8 mouse cellular contexts compared by ENCODE assay signal in genomic region chr16:55950946-55951678, GRCm38 (mm10). TPM values are rescaled to one million over a fixed set of nuclear protein-coding genes. Genes with fewer than 3 reads are reported as not detected.
DNase-seq lines count a peak whose midpoint lies in the region; ATAC-seq lines count a peak whose summit lies in the region.

No protein-coding gene starts in this region.

- intact Hi-C loops in left cerebral cortex, postnatal 4 days (cut with DNase I): no loop called here

- WGBS in intestine, embryonic 14.5 days: 39% methylated on average over 19 of the region's 19 CpGs
- 48% methylated on average over 19 of the region's 19 CpGs for WGBS in midbrain, embryonic 10.5 days

- no peaks in the 10 kb centered on the region for H3K27me3 ChIP-seq in intestine, embryonic 14.5 days (replicated peaks; ENCODE audit: control insufficient read depth, insufficient read depth, low read length)
- H3K27me3 ChIP-seq in midbrain, embryonic 10.5 days (ENCODE audit: low read depth, poor library complexity, severe bottlenecking): no peaks in the 10 kb centered on the region

- no peaks in the 10 kb centered on the region for H3K4me1 ChIP-seq in intestine, embryonic 14.5 days (replicated peaks; ENCODE audit: control insufficient read depth, insufficient read depth, low read length)
- H3K4me1 ChIP-seq in midbrain, embryonic 10.5 days: no peaks in the 10 kb centered on the region

- H3K27ac ChIP-seq in intestine, embryonic 14.5 days (ENCODE audit: low read depth): no peak overlapping the region
- H3K27ac ChIP-seq in midbrain, embryonic 10.5 days (replicated peaks): no peak overlapping the region

- H3K36me3 ChIP-seq in intestine, embryonic 14.5 days (ENCODE audit: control insufficient read depth, insufficient read depth, low read length): no peaks in the 10 kb centered on the region
- H3K36me3 ChIP-seq in midbrain, embryonic 10.5 days: no peaks in the 10 kb centered on the region

- H3K4me2 ChIP-seq in intestine, embryonic 14.5 days (ENCODE audit: low read length): peak overlapping the region; percentile 29; the same call in 1 of the 2 replicates

- H3K4me3 ChIP-seq in intestine, embryonic 14.5 days (ENCODE audit: low read depth, low read length): no peak overlapping the region; the same call in 1 of the 2 replicates
- H3K4me3 ChIP-seq in midbrain, embryonic 10.5 days: no peak overlapping the region

- H3K9ac ChIP-seq in intestine, embryonic 14.5 days (ENCODE audit: low read length): no peak overlapping the region

- no peak for ATAC-seq in intestine, embryonic 14.5 days (replicated peaks; ENCODE audit: low FRiP score, low TSS enrichment, low read depth)

- no peaks in the 10 kb centered on the region for H3K9me3 ChIP-seq in intestine, embryonic 14.5 days (ENCODE audit: control insufficient read depth, low read length)
- H3K9me3 ChIP-seq in midbrain, embryonic 10.5 days (replicated peaks): no peaks in the 10 kb centered on the region

- peak; percentile 86 for DNase-seq in gastrocnemius, adult 18-20 months (ENCODE audit: low spot score)
- DNase-seq in gastrocnemius, postnatal 25 days: no peak
- DNase-seq in cerebellum, adult 8-10 months: peak; percentile 81
- peak; percentile 39 to 95 for DNase-seq in frontal cortex, adult 2 months (ENCODE audit: extremely low spot score in 1 of 2, low spot score in 1 of 2)
- peak; percentile 89 for DNase-seq in intestine, embryonic 14.5 days (ENCODE audit: low spot score)
- DNase-seq in left cerebral cortex, postnatal 4 days: peak; percentile 58
- peak; percentile 61 for DNase-seq in midbrain, embryonic 10.5 days (ENCODE audit: low spot score)
- DNase-seq in right cerebral cortex, postnatal 25 days: peak; percentile 42

RNA-seq across cellular contexts. Expression of gene Rpl24, which starts 15.0 kb away (rescaled TPM):
- total RNA-seq in gastrocnemius, adult 18-20 months (2021): 100 to 1,000 TPM; 638 to 646 TPM
- total RNA-seq in gastrocnemius, postnatal 25 days (2021): 100 to 1,000 TPM; 523 to 572 TPM
- polyA plus RNA-seq in frontal cortex, adult 2 months (2012; rRNA removed): 426 and 475 TPM in 2 replicates
- polyA plus RNA-seq in intestine, embryonic 14.5 days (2014; fragmentation: Nextera tagmentation; extraction: Ambion mirVana): 882 and 886 TPM in 2 replicates
- 100 to 1,000 TPM; 527 to 578 TPM for total RNA-seq in left cerebral cortex, postnatal 4 days (2021)
- 654 and 763 TPM in 2 replicates for polyA plus RNA-seq in midbrain, embryonic 10.5 days (2016; fragmentation: Nextera tagmentation; extraction: Ambion mirVana)

RNA-seq across cellular contexts. Expression of gene Cep97, which starts 16.5 kb away (rescaled TPM):
- total RNA-seq in gastrocnemius, adult 18-20 months (2021): 1 to 10 TPM; 5.9 to 6.4 TPM
- total RNA-seq in gastrocnemius, postnatal 25 days (2021): 1 to 10 TPM; 4.1 to 5.7 TPM
- 8.6 and 8.7 TPM in 2 replicates for polyA plus RNA-seq in frontal cortex, adult 2 months (2012; rRNA removed)
- polyA plus RNA-seq in intestine, embryonic 14.5 days (2014; fragmentation: Nextera tagmentation; extraction: Ambion mirVana): 8.3 and 10.6 TPM in 2 replicates
- total RNA-seq in left cerebral cortex, postnatal 4 days (2021): 10 to 100 TPM in 1 of 2 experiments, 1 to 10 TPM in 1; 8.9 to 11.2 TPM
- polyA plus RNA-seq in midbrain, embryonic 10.5 days (2016; fragmentation: Nextera tagmentation; extraction: Ambion mirVana): 18.4 and 18.5 TPM in 2 replicates

RNA-seq across cellular contexts. Expression of gene Zbtb11, which starts 22.6 kb away (rescaled TPM):
- total RNA-seq in gastrocnemius, adult 18-20 months (2021): 10 to 100 TPM; 10.1 to 12.9 TPM
- total RNA-seq in gastrocnemius, postnatal 25 days (2021): 1 to 10 TPM; 9.3 to 9.6 TPM
- polyA plus RNA-seq in frontal cortex, adult 2 months (2012; rRNA removed): 25.3 and 26.8 TPM in 2 replicates
- 18.9 and 20.3 TPM in 2 replicates for polyA plus RNA-seq in intestine, embryonic 14.5 days (2014; fragmentation: Nextera tagmentation; extraction: Ambion mirVana)
- total RNA-seq in left cerebral cortex, postnatal 4 days (2021): 10 to 100 TPM; 29.1 to 31.8 TPM
- polyA plus RNA-seq in midbrain, embryonic 10.5 days (2016; fragmentation: Nextera tagmentation; extraction: Ambion mirVana): 17.6 and 19.4 TPM in 2 replicates

RNA-seq across cellular contexts. Expression of gene Nxpe3, which starts 56.0 kb away (rescaled TPM):
- under 1 TPM; 0.25 to 0.38 TPM for total RNA-seq in gastrocnemius, adult 18-20 months (2021)
- under 1 TPM; 0.31 to 0.38 TPM for total RNA-seq in gastrocnemius, postnatal 25 days (2021)
- polyA plus RNA-seq in frontal cortex, adult 2 months (2012; rRNA removed): 5.9 and 6.0 TPM in 2 replicates
- 1.3 and 1.5 TPM in 2 replicates for polyA plus RNA-seq in intestine, embryonic 14.5 days (2014; fragmentation: Nextera tagmentation; extraction: Ambion mirVana)
- 1 to 10 TPM; 5.6 to 6.2 TPM for total RNA-seq in left cerebral cortex, postnatal 4 days (2021)
- polyA plus RNA-seq in midbrain, embryonic 10.5 days (2016; fragmentation: Nextera tagmentation; extraction: Ambion mirVana): 0.95 and 1.1 TPM in 2 replicates
